Mouse (Mus musculus) C2C12 (cell line): ENCODE results near the gene Atp5g1.

Source experiments
- CEBPB ChIP-seq: IDR thresholded peaks from one replicate; pipeline ENCODE4 v1.6.1; 2011; ENCODE audit warnings: low read depth, mild to moderate bottlenecking, control low read depth, moderate library complexity
- CTCF ChIP-seq: IDR thresholded peaks from one replicate; pipeline ENCODE4 v1.5.1; 2011; ENCODE audit not compliant: control insufficient read depth, insufficient read depth, insufficient read length
- MAX ChIP-seq: IDR thresholded peaks from one replicate; pipeline ENCODE4 v1.6.1; 2011; ENCODE audit warnings: mild to moderate bottlenecking, control low read depth
- MYOG ChIP-seq: IDR thresholded peaks from one replicate; pipeline ENCODE4 v1.6.1; 2011; ENCODE audit not compliant: control insufficient read depth, insufficient read length; ENCODE audit errors: extremely low read depth
- USF1 ChIP-seq: IDR thresholded peaks from one replicate; pipeline ENCODE4 v1.6.1; 2011; ENCODE audit warnings: low read depth, mild to moderate bottlenecking, control low read depth, moderate library complexity

DNA sequence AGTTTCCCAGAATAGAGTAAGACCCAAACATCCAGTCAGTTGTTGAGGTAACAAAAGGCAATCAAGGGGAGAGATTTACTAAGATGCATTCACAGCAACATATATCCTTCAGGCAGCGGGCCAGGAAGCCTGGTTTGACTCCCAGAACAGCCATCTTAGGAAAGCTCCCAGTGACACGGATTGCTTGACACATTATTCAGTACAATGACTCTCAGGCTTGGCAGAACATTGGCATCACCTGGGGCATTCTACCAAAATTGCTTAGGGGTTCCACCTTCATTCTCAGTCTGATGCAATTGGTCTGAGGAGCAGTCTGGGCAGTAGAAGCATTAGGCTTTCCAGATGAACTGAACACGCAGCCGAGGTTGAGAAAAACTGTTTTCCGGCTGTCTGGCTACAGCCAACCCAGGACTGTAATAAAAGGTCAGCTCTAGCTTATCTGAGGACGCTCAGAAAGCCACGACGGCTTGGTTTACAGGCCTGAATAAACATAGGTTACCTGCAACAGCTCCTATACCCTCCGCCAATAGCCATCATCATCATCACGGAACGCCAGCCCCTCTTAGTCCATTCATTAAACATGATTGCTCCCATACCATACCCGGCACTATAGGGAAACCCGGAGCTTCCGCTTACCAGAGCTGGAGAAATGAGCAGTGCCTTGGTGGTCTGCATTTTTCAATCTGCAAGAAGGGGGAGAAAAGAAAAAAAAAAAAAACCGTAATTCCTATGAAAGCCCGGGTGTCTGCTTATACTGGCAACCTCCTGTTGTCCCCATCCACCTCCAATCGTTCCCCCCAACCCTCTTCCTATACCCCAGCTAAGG lies 906 bp downstream of the Atp5g1 start:
- TF ChIP-seq CTCF, result no peak
- no peak for TF ChIP-seq USF1
- TF ChIP-seq MYOG, result no peak
- no peak for TF ChIP-seq MAX
- no peak for TF ChIP-seq CEBPB
